Mouse (Mus musculus): Measurements from ENCODE around the gene Arl14ep. TPM values are rescaled to one million over a fixed set of nuclear protein-coding genes. Genes with fewer than 3 reads are reported as not detected.
"Not testable (repeated sequence)": the region's sequence is repeated elsewhere in the genome, so short reads cannot be mapped to it uniquely, and the experiment has no call there.

The Arl14ep gene
- total RNA-seq (2015; ENCODE audit: low replicate concordance): 5.6 and 23.6 TPM in 2 replicates
- total RNA-seq (2017; ENCODE audit: low replicate concordance): 6.7 and 7.1 TPM in 2 replicates

DNA sequence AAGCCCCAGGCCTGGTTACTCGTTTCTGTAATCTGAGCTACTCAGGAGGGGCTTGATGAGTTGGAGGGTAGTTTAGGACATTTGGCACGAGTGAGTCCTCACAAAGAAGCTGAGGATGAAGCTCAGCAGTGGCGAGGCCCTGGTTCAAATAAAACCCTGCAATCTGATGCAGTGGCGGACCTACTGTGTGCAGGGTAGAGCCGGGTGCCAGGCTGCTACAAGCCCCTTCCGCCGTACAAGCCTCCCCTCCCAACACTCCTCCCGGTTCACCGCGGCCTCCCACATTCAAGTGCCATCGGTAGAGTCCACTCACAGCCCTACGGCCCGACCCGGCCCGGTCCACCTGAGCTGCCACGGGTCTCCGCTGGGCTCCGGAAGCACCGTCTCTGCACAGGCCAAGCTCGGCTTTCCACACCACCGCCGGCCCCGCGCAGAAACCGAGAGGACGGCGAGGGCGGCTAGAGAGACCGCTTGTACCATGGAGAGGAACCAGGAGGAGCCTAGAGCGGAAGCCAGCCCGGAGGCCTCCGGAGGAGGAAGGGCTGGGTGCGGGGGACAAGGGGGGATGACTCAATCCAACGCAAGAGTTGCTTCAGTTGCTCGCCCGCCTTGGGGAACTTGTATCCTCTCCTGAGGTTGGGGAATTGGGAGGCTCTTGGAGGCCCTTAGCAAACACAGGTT, at the start of gene Arl14ep:
TSS of gene Arl14ep (minus strand) at position 466 of the 681 bp plus-strand sequence.
- peak; percentile 87 for ATAC-seq (replicated peaks; ENCODE audit: low FRiP score, poor library complexity, severe bottlenecking)

GRCm38 (mm10) chr2:107022713-107023112, 48.5 kb upstream of the Arl14ep start:
- no peak for ATAC-seq (replicated peaks; ENCODE audit: low FRiP score, poor library complexity, severe bottlenecking)

- no peak for ATAC-seq (replicated peaks; ENCODE audit: low FRiP score, poor library complexity, severe bottlenecking)
These were observed 45.1 kb upstream of the Arl14ep start for GRCm38 (mm10) chr2:107019331-107019730.

DNA sequence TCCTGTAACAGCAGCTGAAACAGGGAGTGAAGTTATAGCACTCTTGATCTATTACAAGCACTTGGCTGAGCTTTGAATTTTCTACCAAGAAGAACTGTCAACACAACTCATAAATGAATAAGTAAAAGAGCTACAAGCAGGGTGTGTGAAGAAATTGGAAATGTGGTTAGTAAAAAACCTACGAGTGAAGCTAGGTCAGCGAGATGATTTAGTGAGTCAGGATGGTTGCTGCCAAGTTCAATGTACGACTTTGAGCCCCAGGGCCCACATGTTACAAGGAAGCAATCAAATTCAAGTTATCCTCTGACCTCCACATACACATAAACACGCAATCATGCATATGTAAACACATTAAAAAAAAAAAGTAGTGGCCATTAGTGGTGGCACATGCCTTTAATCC, 38.9 kb upstream of the Arl14ep start:
- ATAC-seq (replicated peaks; ENCODE audit: low FRiP score, poor library complexity, severe bottlenecking): no peak

DNA sequence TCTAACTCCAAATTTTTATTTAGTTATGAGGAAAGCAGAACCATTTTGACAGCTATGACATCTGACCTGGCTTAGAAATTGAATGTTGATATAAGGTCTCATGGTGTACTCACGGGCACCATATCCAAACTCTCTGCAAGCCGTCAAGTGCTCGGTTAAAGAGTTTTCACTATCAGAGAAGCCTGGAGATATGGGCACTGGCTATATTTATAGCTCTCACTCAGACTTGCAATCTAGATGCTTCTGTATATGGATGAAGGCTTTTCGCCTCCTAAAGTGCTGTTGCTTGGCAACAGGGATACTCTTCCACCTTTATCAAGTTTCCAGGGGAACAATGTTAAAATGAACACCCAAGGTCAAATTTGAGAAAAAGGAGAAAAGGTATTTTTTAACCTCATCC, 38.1 kb upstream of the Arl14ep start:
- no peak for ATAC-seq (replicated peaks; ENCODE audit: low FRiP score, poor library complexity, severe bottlenecking)

DNA sequence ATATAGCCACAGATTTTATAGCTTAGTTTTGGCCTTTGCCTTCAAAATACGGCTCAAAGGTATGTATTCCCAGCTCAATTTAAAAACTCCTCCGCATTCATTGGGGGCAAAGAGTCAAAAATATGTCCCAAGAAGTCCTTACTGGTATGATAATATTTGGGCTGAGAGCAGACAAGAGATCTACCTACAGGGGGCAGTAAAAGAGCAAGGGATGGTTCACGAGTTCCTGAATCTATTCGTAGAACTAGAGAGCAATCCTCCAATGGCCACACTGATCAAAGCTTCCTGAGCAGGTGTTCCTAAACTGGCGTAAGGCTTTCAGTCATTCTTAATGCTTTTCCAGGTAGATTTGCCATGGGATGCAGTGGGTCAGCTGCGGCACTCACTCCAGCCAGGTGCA, 35.9 kb upstream of the Arl14ep start:
- ATAC-seq (replicated peaks; ENCODE audit: low FRiP score, poor library complexity, severe bottlenecking): no peak

DNA sequence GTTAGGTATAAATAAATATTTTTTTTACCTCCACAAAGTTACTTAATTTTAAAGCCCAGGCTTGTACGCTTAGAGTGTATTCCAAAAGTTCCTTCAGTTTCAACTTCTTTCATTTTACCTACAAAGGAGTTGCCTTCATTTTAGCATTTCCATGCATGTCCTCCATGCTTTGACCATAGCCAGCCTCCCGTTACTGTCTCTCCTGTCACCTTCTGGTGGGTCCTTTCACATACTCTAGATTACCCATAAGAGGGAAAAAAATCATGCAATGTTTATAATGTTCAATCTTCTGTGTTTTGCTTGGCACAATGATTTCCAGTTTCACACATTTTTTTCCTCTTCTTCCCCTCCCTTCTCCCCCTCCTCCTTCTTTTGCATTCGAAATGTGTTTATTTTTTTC, 32.2 kb upstream of the Arl14ep start:
- ATAC-seq (replicated peaks; ENCODE audit: low FRiP score, poor library complexity, severe bottlenecking): no peak

- ATAC-seq (replicated peaks; ENCODE audit: low FRiP score, poor library complexity, severe bottlenecking): not testable (repeated sequence)
These were observed 31.7 kb upstream of the Arl14ep start for GRCm38 (mm10) chr2:107005876-107006275.

DNA sequence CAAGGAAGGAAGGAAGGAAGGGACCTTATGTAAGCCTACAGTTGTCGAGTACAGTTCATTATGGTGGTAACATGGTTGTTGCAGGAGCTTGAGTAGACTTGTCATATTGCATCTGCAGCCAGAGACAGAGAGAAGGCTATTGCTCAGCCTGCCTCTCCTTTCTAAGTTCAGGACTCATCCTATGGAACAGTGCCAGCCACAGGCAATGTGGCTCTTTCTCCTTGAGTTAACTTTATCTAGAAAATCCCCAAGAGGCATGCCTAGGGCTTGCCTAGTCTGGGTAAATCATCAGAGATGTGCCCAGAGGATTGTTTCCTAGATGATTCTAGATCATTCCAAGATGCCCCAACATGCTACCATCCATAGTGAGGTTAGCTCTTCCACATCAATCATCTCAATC, 17.0 kb upstream of the Arl14ep start:
- ATAC-seq (replicated peaks; ENCODE audit: low FRiP score, poor library complexity, severe bottlenecking): no peak

DNA sequence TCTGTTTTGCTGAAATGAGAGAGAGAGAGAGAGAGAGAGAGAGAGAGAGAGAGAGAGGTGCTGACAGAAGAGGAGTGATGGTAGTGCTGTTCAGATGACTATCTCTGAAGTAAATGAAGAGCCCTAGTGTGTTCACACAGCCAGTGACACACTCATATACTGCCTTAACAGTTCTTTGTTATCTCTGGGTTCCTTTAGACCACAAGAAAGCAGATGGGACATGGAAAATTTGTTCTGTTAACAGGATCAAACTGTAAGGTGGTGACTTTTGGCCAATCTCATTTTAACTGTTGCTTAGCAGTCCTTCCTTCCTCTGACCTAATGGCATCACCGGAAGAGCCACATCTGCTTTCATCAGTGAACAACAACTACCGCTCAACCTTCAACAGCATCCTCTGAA, 10.7 kb upstream of the Arl14ep start:
- ATAC-seq (replicated peaks; ENCODE audit: low FRiP score, poor library complexity, severe bottlenecking): no peak

DNA sequence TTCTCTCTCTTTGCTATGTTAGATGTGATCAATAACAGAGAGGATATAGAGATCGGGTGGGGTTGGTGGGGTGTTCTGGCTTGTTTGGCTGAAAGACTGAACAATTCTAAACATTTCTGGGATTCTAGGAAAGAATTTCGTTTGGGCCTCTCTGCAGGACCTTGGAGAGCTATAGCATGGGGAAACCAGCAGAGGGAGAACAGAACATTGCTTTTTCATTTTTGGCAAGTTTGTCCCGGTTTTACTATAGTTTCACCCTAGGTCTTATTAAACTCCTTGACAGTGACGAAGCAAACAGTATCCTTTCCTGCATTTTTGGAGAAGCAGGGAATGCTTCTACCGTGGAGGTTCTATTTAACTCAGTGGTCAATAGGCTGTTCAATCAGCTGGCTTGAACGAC, 8.3 kb upstream of the Arl14ep start:
- ATAC-seq (replicated peaks; ENCODE audit: low FRiP score, poor library complexity, severe bottlenecking): no peak

- ATAC-seq (replicated peaks; ENCODE audit: low FRiP score, poor library complexity, severe bottlenecking): no peak
These were observed 2.2 kb upstream of the Arl14ep start for GRCm38 (mm10) chr2:106976472-106976871.

DNA sequence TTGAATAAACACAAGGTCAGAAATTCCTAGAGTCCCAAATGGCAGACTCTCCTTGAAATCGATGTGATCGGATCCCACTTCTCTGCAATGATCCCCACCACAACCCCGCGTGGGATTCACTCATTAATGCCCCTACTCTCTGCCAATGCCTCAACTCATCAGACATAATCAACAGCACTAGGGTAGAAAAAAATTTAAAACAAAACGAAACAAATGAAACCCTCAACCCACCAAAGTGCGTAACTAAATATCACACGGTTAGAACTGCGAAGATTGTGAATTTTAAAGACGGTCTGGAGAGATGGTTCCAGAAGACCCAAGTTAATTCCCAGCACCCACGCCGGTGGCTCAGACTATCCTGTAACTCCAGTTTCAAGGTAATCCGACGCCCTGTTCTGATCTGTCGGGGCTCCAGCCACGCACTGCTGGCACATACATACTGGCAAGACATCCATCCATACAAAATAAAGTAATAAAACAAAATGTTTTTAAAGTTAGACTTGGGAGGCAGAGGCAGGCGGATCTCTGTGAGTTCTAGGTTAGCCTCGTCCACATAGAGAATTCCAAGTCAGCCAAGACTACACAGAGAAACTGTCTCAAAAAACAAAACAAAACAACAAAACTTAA, 779 bp downstream of the Arl14ep start:
- ATAC-seq (replicated peaks; ENCODE audit: low FRiP score, poor library complexity, severe bottlenecking): 0 out of 2 replicates have a peak, but pooled peaks have one; percentile 15

DNA sequence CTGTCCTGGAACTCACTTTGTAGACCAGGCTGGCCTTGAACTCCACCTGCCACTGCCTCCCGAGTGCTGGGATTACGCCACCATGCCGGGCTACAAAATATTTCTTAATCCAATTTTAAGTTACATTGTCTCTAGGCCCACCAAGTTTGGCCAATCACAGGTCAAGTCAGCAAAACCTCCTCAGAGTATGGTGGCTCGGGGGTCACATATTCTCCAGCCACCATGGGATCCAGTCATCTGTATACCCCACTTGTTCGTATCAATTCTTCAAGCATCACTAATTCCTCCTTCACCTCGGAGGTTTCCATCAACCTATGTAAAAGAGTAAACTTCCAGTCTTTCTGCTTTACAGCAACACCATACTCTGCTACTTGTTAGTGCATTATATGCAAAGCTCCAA, 1.4 kb downstream of the Arl14ep start:
- no peak for ATAC-seq (replicated peaks; ENCODE audit: low FRiP score, poor library complexity, severe bottlenecking)

DNA sequence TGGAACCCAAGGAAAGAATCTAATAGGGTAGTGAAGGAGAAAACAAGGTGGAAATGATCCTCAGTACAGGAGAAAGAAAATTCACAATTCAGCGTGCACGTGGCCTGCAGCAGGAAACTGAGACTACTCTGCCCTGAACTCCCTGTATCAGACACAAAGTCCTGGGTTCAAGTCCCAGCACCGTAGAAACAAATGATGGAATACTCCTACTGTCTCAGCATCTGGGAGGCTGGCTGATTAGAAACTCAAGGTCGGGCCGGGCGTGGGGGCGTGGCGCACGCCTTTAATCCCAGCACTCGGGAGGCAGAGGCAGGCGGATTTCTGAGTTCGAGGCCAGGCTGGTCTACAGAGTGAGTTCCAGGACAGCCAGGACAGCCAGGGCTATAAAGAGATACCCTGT, 3.3 kb downstream of the Arl14ep start:
- no peak for ATAC-seq (replicated peaks; ENCODE audit: low FRiP score, poor library complexity, severe bottlenecking)

DNA sequence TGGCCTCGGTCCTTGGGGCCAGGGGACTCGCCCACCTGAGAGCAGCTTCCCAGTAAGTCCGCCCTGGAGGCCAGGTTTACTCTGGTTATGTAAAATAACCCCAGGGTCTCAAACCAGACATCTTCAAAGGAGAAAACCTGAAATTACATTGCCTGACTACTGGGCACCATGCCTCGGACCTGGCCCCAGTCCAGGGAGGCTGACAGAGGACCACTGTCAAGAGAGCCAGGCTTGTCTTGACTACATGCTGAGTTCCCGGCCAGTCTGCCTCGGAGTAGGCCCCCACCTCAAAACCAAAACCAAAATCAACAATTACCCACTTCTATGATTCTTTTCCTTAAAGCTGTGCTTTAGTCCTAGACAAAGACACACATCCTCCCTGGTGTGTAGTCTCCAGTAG, 5.9 kb downstream of the Arl14ep start:
- no peak for ATAC-seq (replicated peaks; ENCODE audit: low FRiP score, poor library complexity, severe bottlenecking)

DNA sequence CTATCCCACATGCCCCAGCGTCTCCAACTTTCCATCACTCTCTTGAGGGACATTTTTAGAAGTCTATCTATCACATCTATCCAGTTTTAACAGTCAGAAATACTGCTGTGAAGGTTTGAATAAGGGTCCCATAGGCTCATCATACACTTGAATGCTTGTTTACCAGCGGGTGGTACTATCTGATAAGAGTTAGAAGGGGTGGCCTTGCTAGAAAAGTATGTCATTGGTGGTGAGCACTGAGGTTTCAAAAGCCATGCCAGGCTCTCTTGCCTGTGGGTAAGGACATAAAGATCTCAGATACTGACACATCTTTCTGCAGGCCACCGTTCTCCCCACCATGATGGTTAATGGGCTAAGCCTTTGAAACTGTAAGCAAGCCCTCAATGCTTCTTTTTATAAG, 10.7 kb downstream of the Arl14ep start:
- no peak for ATAC-seq (replicated peaks; ENCODE audit: low FRiP score, poor library complexity, severe bottlenecking)

DNA sequence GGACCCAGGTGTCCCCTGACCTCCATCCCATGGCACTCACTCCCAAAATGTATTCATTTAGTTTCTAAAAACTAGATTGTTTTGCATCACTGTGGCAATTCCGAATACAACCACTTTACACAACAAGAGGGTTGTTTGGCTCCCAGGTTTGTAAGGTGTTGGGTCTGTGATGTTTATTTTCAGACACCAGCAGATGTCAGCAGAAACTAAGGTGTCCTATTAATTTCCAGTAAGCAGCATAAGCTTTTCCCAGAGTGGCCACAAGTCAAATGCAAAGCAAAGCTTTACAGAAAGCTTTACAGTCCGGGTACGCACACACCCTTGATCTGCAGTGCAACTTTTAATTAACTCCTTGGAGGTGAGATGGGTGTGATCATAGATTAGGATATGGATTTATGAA, 12.6 kb downstream of the Arl14ep start:
- ATAC-seq (replicated peaks; ENCODE audit: low FRiP score, poor library complexity, severe bottlenecking): no peak

- no peak for ATAC-seq (replicated peaks; ENCODE audit: low FRiP score, poor library complexity, severe bottlenecking)
These were observed 13.2 kb downstream of the Arl14ep start for GRCm38 (mm10) chr2:106961066-106961465.

DNA sequence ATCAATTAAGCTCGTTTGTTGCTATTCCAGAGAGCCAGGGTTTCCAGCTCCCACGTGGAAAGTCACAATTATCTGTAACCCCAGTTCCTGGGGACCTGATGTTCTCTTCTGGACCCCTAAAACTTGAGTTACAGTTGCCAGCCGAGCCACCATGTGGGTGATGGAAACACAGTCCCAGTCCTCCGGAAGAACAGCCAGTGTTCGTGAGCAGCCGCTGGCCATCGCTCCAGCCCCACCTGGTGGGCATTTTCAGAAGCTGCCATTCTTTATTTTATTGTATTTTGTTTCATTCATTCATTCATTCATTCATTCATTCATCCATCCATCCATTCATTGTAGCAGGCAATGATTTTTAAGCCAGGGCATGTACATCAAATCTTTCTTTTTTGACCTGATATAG, 14.0 kb downstream of the Arl14ep start:
- ATAC-seq (replicated peaks; ENCODE audit: low FRiP score, poor library complexity, severe bottlenecking): no peak

DNA sequence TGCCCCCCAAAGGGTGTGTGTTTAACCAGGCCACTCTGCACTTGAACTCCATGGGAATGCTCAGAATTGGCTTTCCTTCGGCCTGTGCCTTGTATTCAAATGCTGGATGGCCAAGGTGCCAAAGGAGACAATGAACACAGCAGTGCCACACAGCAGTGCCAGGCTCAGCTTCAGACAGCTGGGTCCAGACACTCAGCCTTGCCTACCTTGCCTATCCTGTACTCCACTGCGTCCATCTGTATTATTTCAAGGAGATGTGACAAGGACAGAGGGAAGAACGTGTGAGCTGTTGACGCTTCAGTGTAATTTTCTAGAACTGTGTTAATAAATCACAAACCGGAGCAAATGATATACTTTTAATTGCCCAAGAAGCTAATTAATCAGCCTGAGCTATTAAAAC, 14.8 kb downstream of the Arl14ep start:
- no peak for ATAC-seq (replicated peaks; ENCODE audit: low FRiP score, poor library complexity, severe bottlenecking)

GRCm38 (mm10) chr2:106958916-106959315, 15.3 kb downstream of the Arl14ep start:
- no peak for ATAC-seq (replicated peaks; ENCODE audit: low FRiP score, poor library complexity, severe bottlenecking)
